Mouse (Mus musculus): ENCODE data around the gene Trim27. TPM values are rescaled to one million over a fixed set of nuclear protein-coding genes. Genes with fewer than 3 reads are reported as not detected.

Trim27 gene
- polyA plus RNA-seq, 1 experiment from 2014 or later: 76.1 TPM

Other genes with a start within 250 kb of the Trim27 start
- gene Olfr1370, start 104.5 kb upstream of the Trim27 start, polyA plus RNA-seq (2015; fragmentation: Nextera tagmentation; extraction: Ambion mirVana): not detected in 2 replicates
- 0.20 TPM in 1 of 2 replicates, not detected in the other for gene Olfr1369-ps1, start 68.0 kb upstream of the Trim27 start, polyA plus RNA-seq (2015; fragmentation: Nextera tagmentation; extraction: Ambion mirVana)
- not detected in 2 replicates for gene Olfr263, start 49.8 kb upstream of the Trim27 start, polyA plus RNA-seq (2015; fragmentation: Nextera tagmentation; extraction: Ambion mirVana)
- gene Olfr1368, start 33.6 kb upstream of the Trim27 start, polyA plus RNA-seq (2015; fragmentation: Nextera tagmentation; extraction: Ambion mirVana): not detected in 2 replicates
- not detected in 2 replicates for gene Gpx5, start 113.3 kb downstream of the Trim27 start, polyA plus RNA-seq (2015; fragmentation: Nextera tagmentation; extraction: Ambion mirVana)
- 0.24 and 0.27 TPM in 2 replicates for gene Gpx6, start 132.7 kb downstream of the Trim27 start, polyA plus RNA-seq (2015; fragmentation: Nextera tagmentation; extraction: Ambion mirVana)
- gene Olfr1367, start 167.5 kb downstream of the Trim27 start, polyA plus RNA-seq (2015; fragmentation: Nextera tagmentation; extraction: Ambion mirVana): not detected in 2 replicates
- 12.4 and 13.0 TPM in 2 replicates for gene Zscan12, start 183.4 kb downstream of the Trim27 start, polyA plus RNA-seq (2015; fragmentation: Nextera tagmentation; extraction: Ambion mirVana)
- gene Zkscan3, start 223.3 kb downstream of the Trim27 start, polyA plus RNA-seq (2015; fragmentation: Nextera tagmentation; extraction: Ambion mirVana): 63.5 and 63.7 TPM in 2 replicates

All from neural tube, embryonic 15.5 days (tissue).